Mouse (Mus musculus) forebrain, embryonic 16.5 days (tissue): ENCODE measurements around the gene Rom1. TPM values are rescaled to one million over a fixed set of nuclear protein-coding genes. Genes with fewer than 3 reads are reported as not detected.
A peak's percentile ranks its signal among the peaks of the same experiment; 100 is the strongest.

Experiments used
- ATAC-seq: fragments of 200-750 bp; cut with Nextera tagmentation; 2 replicates; pipeline ENCODE4 v1.8.0; 2017; ENCODE audit warnings: mild to moderate bottlenecking, moderate library complexity
- H3K27ac ChIP-seq: fragments of 300-500 bp; sonication (generic); 2 replicates; pipeline ENCODE4 v1.5.1; 2014; ENCODE audit warnings: low read length, control low read depth
- H3K27me3 ChIP-seq: fragments of 300-500 bp; sonication (generic); replicated peaks from 2 replicates; pipeline ENCODE4 v1.6.1; 2014; ENCODE audit warnings: low read length; ENCODE audit not compliant: control insufficient read depth, insufficient read depth
- H3K36me3 ChIP-seq: fragments of 300-500 bp; sonication (generic); 2 replicates; pipeline ENCODE4 v1.6.1; 2014; ENCODE audit not compliant: control insufficient read depth, insufficient read depth
- H3K4me1 ChIP-seq: fragments of 300-500 bp; sonication (generic); replicated peaks from 2 replicates; pipeline ENCODE4 v1.6.1; 2014; ENCODE audit warnings: low read length; ENCODE audit not compliant: control insufficient read depth, insufficient read depth
- H3K4me2 ChIP-seq: fragments of 300-500 bp; sonication (generic); 2 replicates; pipeline ENCODE4 v1.6.1; 2014; ENCODE audit warnings: mild to moderate bottlenecking, low read length, control low read depth
- H3K4me3 ChIP-seq: fragments of 300-500 bp; sonication (generic); replicated peaks from 2 replicates; pipeline ENCODE4 v1.5.1; 2014; ENCODE audit warnings: mild to moderate bottlenecking, low read length, control low read depth
- H3K9ac ChIP-seq: fragments of 300-500 bp; sonication (generic); replicated peaks from 2 replicates; pipeline ENCODE4 v1.6.1; 2014; ENCODE audit warnings: low read depth, low read length, control low read depth
- H3K9me3 ChIP-seq: fragments of 300-500 bp; sonication (generic); 2 replicates; pipeline ENCODE4 v1.6.1; 2016; ENCODE audit warnings: low read length; ENCODE audit not compliant: control insufficient read depth
- WGBS: fragments of 180-500 bp; shearing (Covaris S2); extraction: QIAGEN DNeasy Blood & Tissue Kit; methylation state at CpG from one replicate; pipeline ENCODE4 v1.1.7; 2014; 5-methylcytosine and 5-hydroxymethylcytosine counted together
- microRNA-seq: library from miRNA; unstranded; fragments of <30 nt; microRNA quantifications from one replicate; pipeline ENCODE4, GENCODE M21; 2017
- polyA plus RNA-seq: library from polyadenylated mRNA; unstranded; fragments of >200 nt; fragmentation: Nextera tagmentation; extraction: Ambion mirVana; gene quantifications from 2 replicates; pipeline ENCODE4 v1.2.1, GENCODE M21; 2015

The Rom1 gene
- polyA plus RNA-seq, 1 experiment from 2014 or later: 1.8 TPM

- H3K36me3 ChIP-seq: peaks cover 10% of the 10 kb centered on the region
- peak within 1 kb of the TSS; percentile 49 for H3K27ac ChIP-seq
- ATAC-seq: peak; percentile 99
- no peaks in the 10 kb centered on the region for H3K27me3 ChIP-seq
- H3K4me2 ChIP-seq: peak within 1 kb of the TSS; percentile 87
- WGBS: under 1% methylated on average over 42 of the region's 42 CpGs
- peaks cover 9% of the 10 kb centered on the region for H3K4me1 ChIP-seq
- peak within 1 kb of the TSS; percentile 80 for H3K9ac ChIP-seq
- peak within 1 kb of the TSS; percentile 54 for H3K4me3 ChIP-seq
- H3K9me3 ChIP-seq: no peaks in the 10 kb centered on the region
These were observed 48.7 kb downstream of the Rom1 start, which contains the start of gene Uqcc3 for GRCm38 (mm10) chr19:8880311-8881033. Uqcc3 (minus strand) TSS chr19:8880923.

Small RNA genes within 50 kb of the gene (microRNA-seq; reads per million reads assigned to microRNA genes)
- not detected for gene Mir5136

Other genes starting within 250 kb of the Rom1 start
- 186 TPM in 2 replicates for gene Slc3a2, start 206.0 kb downstream of the Rom1 start, polyA plus RNA-seq
- gene Wdr74, start 193.5 kb downstream of the Rom1 start, polyA plus RNA-seq: 90.6 and 109 TPM in 2 replicates
- gene 1700092M07Rik, start 188.6 kb downstream of the Rom1 start, polyA plus RNA-seq: 2.5 and 2.8 TPM in 2 replicates
- gene Stx5a, start 187.9 kb downstream of the Rom1 start, polyA plus RNA-seq: 129 and 136 TPM in 2 replicates
- gene Nxf1, start 172.3 kb downstream of the Rom1 start, polyA plus RNA-seq: 200 and 218 TPM in 2 replicates
- 230 and 247 TPM in 2 replicates for gene Tmem223, start 158.4 kb downstream of the Rom1 start, polyA plus RNA-seq
- 27.0 and 29.1 TPM in 2 replicates for gene Tmem179b, start 154.9 kb downstream of the Rom1 start, polyA plus RNA-seq
- gene Taf6l, start 142.9 kb downstream of the Rom1 start, polyA plus RNA-seq: 30.8 and 32.2 TPM in 2 replicates
- gene Polr2g, start 130.8 kb downstream of the Rom1 start, polyA plus RNA-seq: 160 and 164 TPM in 2 replicates
- 8.9 and 9.6 TPM in 2 replicates for gene Zbtb3, start 126.8 kb downstream of the Rom1 start, polyA plus RNA-seq
- gene Ttc9c, start 110.0 kb downstream of the Rom1 start, polyA plus RNA-seq: 71.1 and 72.1 TPM in 2 replicates
- gene Hnrnpul2, start 109.3 kb downstream of the Rom1 start, polyA plus RNA-seq: 5.1 and 5.5 TPM in 2 replicates
- gene AC129217.1, start 99.6 kb downstream of the Rom1 start, polyA plus RNA-seq: not detected in 2 replicates
- 88.3 and 98.7 TPM in 2 replicates for gene Bscl2, start 91.9 kb downstream of the Rom1 start, polyA plus RNA-seq
- 258 and 306 TPM in 2 replicates for gene Gng3, start 90.2 kb downstream of the Rom1 start, polyA plus RNA-seq
- gene Lrrn4cl, start 78.6 kb downstream of the Rom1 start, polyA plus RNA-seq: 0.45 and 0.57 TPM in 2 replicates
- gene Ubxn1, start 57.9 kb downstream of the Rom1 start, polyA plus RNA-seq: 172 and 173 TPM in 2 replicates
- gene Uqcc3, start 48.4 kb downstream of the Rom1 start, polyA plus RNA-seq: 49.7 and 53.5 TPM in 2 replicates
- gene Lbhd1, start 45.6 kb downstream of the Rom1 start, polyA plus RNA-seq: 50.0 and 51.9 TPM in 2 replicates
- gene Gm49403, start 45.4 kb downstream of the Rom1 start, polyA plus RNA-seq: not detected in 2 replicates
- gene 1810009A15Rik, start 40.5 kb downstream of the Rom1 start, polyA plus RNA-seq: 49.9 and 50.6 TPM in 2 replicates
- 0.34 TPM in 1 of 2 replicates, not detected in the other for gene Gm49416, start 40.4 kb downstream of the Rom1 start, polyA plus RNA-seq
- gene Ints5, start 36.4 kb downstream of the Rom1 start, polyA plus RNA-seq: 41.0 and 45.9 TPM in 2 replicates
- gene Ganab, start 31.3 kb downstream of the Rom1 start, polyA plus RNA-seq: 91.7 and 95.1 TPM in 2 replicates
- 67.3 and 75.9 TPM in 2 replicates for gene B3gat3, start 9.0 kb downstream of the Rom1 start, polyA plus RNA-seq
- gene Eml3, start 196 bp upstream of the Rom1 start, polyA plus RNA-seq: 9.7 and 10.5 TPM in 2 replicates
- gene Mta2, start 12.5 kb upstream of the Rom1 start, polyA plus RNA-seq: 175 and 186 TPM in 2 replicates
- gene Tut1, start 24.5 kb upstream of the Rom1 start, polyA plus RNA-seq: 33.6 and 35.5 TPM in 2 replicates
- 346 and 348 TPM in 2 replicates for gene Eef1g, start 37.7 kb upstream of the Rom1 start, polyA plus RNA-seq
- gene Ahnak, start 59.9 kb upstream of the Rom1 start, polyA plus RNA-seq: 2.2 and 3.4 TPM in 2 replicates
- gene Scgb1a1, start 158.6 kb upstream of the Rom1 start, polyA plus RNA-seq: not detected in 2 replicates
- gene Asrgl1, start 206.3 kb upstream of the Rom1 start, polyA plus RNA-seq: 31.7 and 39.8 TPM in 2 replicates